Mouse (Mus musculus) hindbrain, embryonic 14.5 days (tissue): ENCODE results near the gene Prkag3. TPM values are rescaled to one million over a fixed set of nuclear protein-coding genes. Genes with fewer than 3 reads are reported as not detected.

ENCODE experiments used
- ATAC-seq: fragments of 200-750 bp; cut with Nextera tagmentation; 2 replicates; pipeline ENCODE4 v1.8.0; 2017; ENCODE audit warnings: moderate number of reproducible peaks, mild to moderate bottlenecking, moderate TSS enrichment, moderate library complexity; ENCODE audit not compliant: low FRiP score
- DNase-seq: peaks from one replicate; pipeline ENCODE4 v3.0.0-alpha.2; 2015; ENCODE audit warnings: low spot score
- H3K27ac ChIP-seq: fragments of 300-500 bp; sonication (generic); 2 replicates; pipeline ENCODE4 v1.5.1; 2014; ENCODE audit warnings: mild to moderate bottlenecking, moderate library complexity
- H3K27me3 ChIP-seq: fragments of 300-500 bp; sonication (generic); 2 replicates; pipeline ENCODE4 v1.6.1; 2014; ENCODE audit warnings: mild to moderate bottlenecking, low read length, mixed read lengths; ENCODE audit not compliant: control insufficient read depth, insufficient read depth
- H3K36me3 ChIP-seq: fragments of 300-500 bp; sonication (generic); replicated peaks from 2 replicates; pipeline ENCODE4 v1.6.1; 2014; ENCODE audit not compliant: control insufficient read depth, insufficient read depth
- H3K4me1 ChIP-seq: fragments of 300-500 bp; sonication (generic); replicated peaks from 2 replicates; pipeline ENCODE4 v1.6.1; 2014; ENCODE audit warnings: antibody characterized with exemption, low read length, mixed read lengths; ENCODE audit not compliant: control insufficient read depth, insufficient read depth
- H3K4me2 ChIP-seq: fragments of 300-500 bp; sonication (generic); replicated peaks from 2 replicates; pipeline ENCODE4 v1.6.1; 2014; ENCODE audit warnings: mild to moderate bottlenecking, moderate library complexity
- H3K4me3 ChIP-seq: fragments of 300-500 bp; sonication (generic); replicated peaks from 2 replicates; pipeline ENCODE4 v1.5.1; 2014; ENCODE audit warnings: mild to moderate bottlenecking, low read length
- H3K9ac ChIP-seq: fragments of 300-500 bp; sonication (generic); 2 replicates; pipeline ENCODE4 v1.6.1; 2014
- H3K9me3 ChIP-seq: fragments of 300-500 bp; sonication (generic); 2 replicates; pipeline ENCODE4 v1.6.1; 2016; ENCODE audit warnings: low read length; ENCODE audit not compliant: control insufficient read depth
- WGBS: fragments of 180-500 bp; shearing (Covaris S2); extraction: QIAGEN DNeasy Blood & Tissue Kit; methylation state at CpG from one replicate; pipeline ENCODE4 v1.1.7; 2014; 5-methylcytosine and 5-hydroxymethylcytosine counted together
- polyA plus RNA-seq: library from polyadenylated mRNA; unstranded; fragments of >200 nt; fragmentation: Nextera tagmentation; extraction: Ambion mirVana; gene quantifications from 2 replicates; pipeline ENCODE4 v1.2.1, GENCODE M21; 2014

Gene Prkag3
- polyA plus RNA-seq, 1 experiment from 2014 or later: not detected

DNA sequence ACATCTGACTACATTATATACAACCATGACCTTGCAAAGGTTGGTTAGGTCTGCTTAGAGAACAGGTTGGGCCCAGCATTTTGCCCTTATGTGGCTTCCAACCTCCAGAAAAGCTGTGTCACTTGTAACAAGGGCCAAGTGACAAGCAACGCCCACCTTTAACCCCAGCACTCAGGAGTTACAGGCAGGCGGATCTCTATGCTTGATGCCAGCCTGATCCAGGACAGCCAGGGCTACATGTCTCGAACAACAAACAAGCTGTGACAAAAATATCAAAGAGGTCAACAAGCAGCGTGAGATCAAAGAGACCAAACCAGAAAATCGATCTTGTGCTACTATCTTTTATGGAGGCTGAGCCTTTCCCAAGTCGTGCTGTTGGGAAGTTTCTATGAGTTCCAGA lies 27.4 kb downstream of the Prkag3 start:
- Histone ChIP-seq H3K27me3 (no peaks in the 10 kb centered on the region), H3K9ac (no peak overlapping the region), H3K4me2 (no peak overlapping the region), H3K27ac (no peak overlapping the region), H3K36me3 (no peaks in the 10 kb centered on the region), H3K9me3 (no peaks in the 10 kb centered on the region), H3K4me1 (no peaks in the 10 kb centered on the region), H3K4me3 (no peak overlapping the region)
- DNase-seq (no peak), ATAC-seq (no peak)
- 79% methylated on average over 6 of the region's 6 CpGs for whole genome bisulfite sequencing

DNA sequence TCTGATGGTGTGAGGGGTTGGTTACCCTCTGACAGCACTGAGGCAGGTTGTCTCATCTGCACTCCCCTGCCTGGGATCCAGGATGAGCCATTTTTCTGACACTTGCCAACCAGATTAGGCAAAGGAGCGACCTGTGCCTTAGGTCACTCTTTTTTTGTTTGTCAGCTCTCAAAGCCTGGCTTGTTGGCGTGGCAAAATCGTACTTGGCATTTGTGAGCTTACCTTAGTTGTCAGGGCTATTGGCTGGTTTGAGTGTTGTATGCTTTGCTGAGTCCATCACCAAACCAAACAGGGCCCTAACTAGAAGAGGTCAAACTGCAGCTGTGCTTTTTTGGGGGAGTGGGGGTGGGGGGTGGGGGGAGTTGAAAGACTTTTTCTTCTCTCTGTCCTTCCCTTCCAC lies 29.7 kb downstream of the Prkag3 start:
- Histone ChIP-seq H3K4me2 (no peak overlapping the region), H3K27me3 (no peaks in the 10 kb centered on the region), H3K4me3 (no peak overlapping the region), H3K36me3 (no peaks in the 10 kb centered on the region), H3K9ac (no peak overlapping the region), H3K9me3 (no peaks in the 10 kb centered on the region), H3K4me1 (no peaks in the 10 kb centered on the region), H3K27ac (no peak overlapping the region)
- ATAC-seq (no peak), DNase-seq (no peak)
- WGBS: 81% methylated on average over 3 of the region's 3 CpGs

DNA sequence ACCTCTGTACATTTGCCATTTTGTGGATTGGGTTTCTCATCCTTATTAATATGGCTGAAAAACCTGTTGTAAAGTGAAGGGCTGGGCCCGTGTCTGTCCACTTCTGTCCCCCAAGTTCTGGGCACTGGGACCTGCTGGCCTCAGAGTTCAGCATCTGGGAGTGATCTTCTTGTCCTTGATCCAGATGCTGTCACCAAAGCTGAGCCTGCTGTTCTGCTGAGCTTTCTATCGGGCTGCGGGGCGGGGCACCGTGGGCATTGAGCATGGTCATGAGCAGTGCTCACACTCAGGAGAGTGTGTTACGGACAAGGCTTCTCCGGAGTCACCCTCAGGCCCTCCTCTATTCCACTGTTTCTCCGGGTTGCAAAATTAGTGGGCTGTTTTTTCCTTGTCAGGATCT lies 30.9 kb downstream of the Prkag3 start:
- no peak for DNase-seq
- Histone ChIP-seq H3K36me3 (no peaks in the 10 kb centered on the region), H3K27ac (no peak overlapping the region), H3K27me3 (peaks cover 10% of the 10 kb centered on the region; the same call in 1 of the 2 replicates), H3K9me3 (no peaks in the 10 kb centered on the region), H3K4me3 (no peak overlapping the region), H3K4me2 (no peak overlapping the region), H3K9ac (no peak overlapping the region), H3K4me1 (peaks cover 6% of the 10 kb centered on the region)
- WGBS: 91% methylated on average over 8 of the region's 8 CpGs
- no peak for ATAC-seq

DNA sequence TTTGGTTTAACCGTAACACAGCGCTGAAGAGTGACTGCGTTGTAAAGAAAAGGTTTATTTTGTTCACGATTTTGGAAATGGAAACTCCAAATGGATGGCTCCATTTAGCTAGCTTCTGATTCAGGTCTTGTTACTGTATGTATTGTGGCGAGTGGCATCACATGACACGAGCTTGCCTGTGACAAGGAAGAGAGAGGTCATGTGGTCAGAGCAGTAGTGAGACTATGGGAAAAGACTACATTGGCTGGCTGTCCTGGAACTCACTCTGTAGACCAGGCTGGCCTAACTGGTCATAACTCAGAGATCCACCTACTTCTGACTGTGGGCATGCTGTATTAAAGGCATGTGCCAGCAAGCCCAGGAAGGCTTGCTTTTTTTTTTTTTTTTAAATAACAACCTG lies 33.1 kb downstream of the Prkag3 start:
- DNase-seq: no peak
- peaks cover 13% of the 10 kb centered on the region for H3K4me1 ChIP-seq
- H3K9me3 ChIP-seq: no peaks in the 10 kb centered on the region
- no peak for ATAC-seq
- 92% methylated on average over 6 of the region's 6 CpGs for WGBS
- H3K4me3 ChIP-seq: no peak overlapping the region
- no peak overlapping the region for H3K27ac ChIP-seq
- H3K27me3 ChIP-seq: peaks cover 18% of the 10 kb centered on the region; the same call in 1 of the 2 replicates
- H3K4me2 ChIP-seq: no peak overlapping the region
- no peaks in the 10 kb centered on the region for H3K36me3 ChIP-seq
- H3K9ac ChIP-seq: no peak overlapping the region

DNA sequence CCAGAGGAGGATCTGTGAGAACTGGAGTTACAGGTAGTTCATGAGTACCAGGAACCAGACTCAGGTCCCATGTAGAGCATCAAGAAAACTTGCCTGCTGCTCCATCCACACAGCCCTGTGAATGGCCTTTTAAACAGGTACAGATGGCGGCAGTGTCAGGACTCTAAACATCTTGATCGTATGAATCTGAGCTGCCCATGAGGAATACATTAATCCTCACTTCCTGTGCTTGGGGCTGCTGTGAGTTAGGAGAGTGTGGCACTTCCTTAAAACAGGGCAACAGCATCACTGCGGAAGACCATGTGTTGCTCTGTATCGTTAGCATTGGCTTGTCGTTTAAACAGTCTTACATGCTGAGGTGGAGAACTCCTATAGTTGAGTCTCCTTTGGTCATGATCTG lies 33.6 kb downstream of the Prkag3 start:
- WGBS: 88% methylated on average over 5 of the region's 5 CpGs
- no peak for DNase-seq

DNA sequence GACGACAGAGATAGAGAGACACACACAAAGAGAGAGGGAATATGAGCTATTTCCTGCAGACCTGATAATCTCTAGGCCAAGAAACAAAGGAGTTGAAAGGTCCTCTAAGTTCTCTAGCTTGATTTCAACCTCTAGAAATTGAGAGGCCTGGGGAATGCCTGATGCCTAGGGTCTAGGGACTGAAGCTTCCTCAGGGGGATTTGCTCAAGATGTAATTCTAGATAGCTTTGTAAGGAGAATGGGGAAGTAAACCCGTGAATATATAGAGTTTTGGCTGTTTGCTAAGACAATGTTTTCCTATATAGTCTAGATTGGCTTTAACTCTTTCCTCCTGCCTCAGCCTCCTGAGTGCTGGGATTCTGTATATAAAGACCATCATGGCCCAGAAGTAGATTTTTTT lies 34.1 kb downstream of the Prkag3 start:
- H3K9ac ChIP-seq: no peak overlapping the region
- ATAC-seq: no peak
- no peaks in the 10 kb centered on the region for H3K36me3 ChIP-seq
- 71% methylated on average over 2 of the region's 2 CpGs for WGBS
- no peak overlapping the region for H3K4me2 ChIP-seq
- peaks cover 13% of the 10 kb centered on the region for H3K4me1 ChIP-seq
- H3K4me3 ChIP-seq: no peak overlapping the region
- no peak overlapping the region for H3K27ac ChIP-seq
- no peak for DNase-seq
- H3K27me3 ChIP-seq: peaks cover 18% of the 10 kb centered on the region; the same call in 1 of the 2 replicates
- H3K9me3 ChIP-seq: no peaks in the 10 kb centered on the region

More for the DNA sequence above, 33.6 kb downstream of the Prkag3 start:
- H3K4me1 ChIP-seq: peaks cover 13% of the 10 kb centered on the region
- ATAC-seq: no peak
- no peaks in the 10 kb centered on the region for H3K9me3 ChIP-seq
- no peak overlapping the region for H3K27ac ChIP-seq
- peaks cover 18% of the 10 kb centered on the region; the same call in 1 of the 2 replicates for H3K27me3 ChIP-seq
- no peaks in the 10 kb centered on the region for H3K36me3 ChIP-seq
- H3K9ac ChIP-seq: no peak overlapping the region
- no peak overlapping the region for H3K4me3 ChIP-seq
- no peak overlapping the region for H3K4me2 ChIP-seq

DNA sequence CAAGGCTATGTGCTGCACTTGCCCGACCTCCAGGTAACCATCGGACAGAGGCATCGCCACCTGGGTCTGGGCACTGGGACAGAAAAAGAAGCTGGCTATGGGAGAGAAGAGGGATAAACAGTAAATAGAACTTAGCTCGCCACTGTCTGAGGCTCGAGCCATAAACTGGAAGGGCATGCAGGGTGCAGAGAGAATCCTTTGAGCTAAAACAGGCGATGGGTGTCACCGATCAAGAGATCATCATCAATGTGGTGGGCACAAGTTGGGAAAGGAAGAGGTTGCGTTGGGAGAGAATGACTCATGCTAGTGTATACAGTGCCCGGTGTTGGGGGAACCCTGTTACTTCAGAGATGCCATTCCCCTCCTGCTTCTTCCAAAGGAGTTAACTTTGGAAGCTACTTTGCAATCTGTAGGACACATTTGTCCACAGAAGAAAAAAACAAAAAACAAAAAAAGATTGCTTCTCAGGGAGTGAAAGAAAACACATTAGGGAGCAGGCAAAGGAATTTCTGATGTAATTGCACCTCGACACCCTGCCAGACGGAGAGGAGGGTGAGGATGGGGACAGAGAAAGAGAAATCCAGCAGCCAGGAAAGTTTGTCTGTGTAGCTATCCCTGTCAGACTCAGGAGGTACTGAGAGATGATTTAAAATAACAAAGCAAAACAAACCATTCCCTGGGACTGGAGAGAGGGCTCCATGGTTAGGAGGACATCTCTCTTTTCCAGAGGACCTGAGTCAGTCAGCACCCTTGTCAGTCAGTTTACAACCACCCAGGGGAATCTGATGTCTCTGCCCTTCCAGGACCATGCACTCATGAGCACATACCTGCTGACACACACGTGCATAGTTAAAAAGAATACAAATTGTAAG lies 34.9 kb downstream of the Prkag3 start:
- no peak for ATAC-seq

DNA sequence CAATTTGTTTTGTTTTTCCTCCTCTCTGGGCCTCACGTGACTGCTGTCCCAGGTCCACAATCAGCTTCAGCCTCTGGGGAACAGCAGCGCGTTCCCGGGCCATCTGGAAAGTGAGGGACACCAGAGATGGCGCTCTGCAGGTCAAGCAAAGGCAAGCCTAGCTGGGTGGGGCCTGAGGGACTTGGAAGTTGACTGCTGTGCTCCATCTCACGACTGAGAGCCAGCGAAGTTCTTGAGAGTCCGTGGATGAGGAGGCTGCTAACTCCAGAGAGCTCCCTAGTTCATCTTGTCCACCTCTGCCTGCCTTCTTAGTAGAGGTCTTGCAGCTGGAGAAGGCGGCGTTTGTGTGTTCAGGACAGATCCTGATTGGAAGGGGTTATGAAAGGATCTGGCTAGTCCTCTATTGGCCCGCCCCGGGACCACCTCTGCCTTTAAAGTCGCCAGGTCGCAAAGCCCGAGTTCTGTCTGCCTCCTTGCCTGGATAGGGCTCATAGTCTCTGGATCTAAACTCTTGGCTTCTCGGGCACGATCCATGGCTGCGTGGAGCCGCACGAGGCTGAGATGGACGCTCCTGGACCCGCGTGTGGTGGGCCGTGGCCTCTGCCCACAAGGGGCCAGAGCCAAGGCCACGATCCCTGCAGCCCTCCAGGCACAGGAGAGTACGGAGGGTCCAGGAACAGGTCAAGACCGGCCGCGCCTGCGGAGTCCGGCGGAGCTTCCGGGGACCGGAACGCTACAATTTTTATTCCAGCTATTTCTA lies 35.7 kb downstream of the Prkag3 start, which contains the start of gene Cyp27a1:
TSS of gene Cyp27a1 (plus strand) at position 476 of the 760 bp plus-strand sequence.
- no peaks in the 10 kb centered on the region for H3K9me3 ChIP-seq
- H3K36me3 ChIP-seq: no peaks in the 10 kb centered on the region
- H3K27me3 ChIP-seq: peaks cover 18% of the 10 kb centered on the region; the same call in 1 of the 2 replicates
- peak within 1 kb of the TSS; percentile 55 for H3K9ac ChIP-seq
- DNase-seq (no peak), ATAC-seq (peak; percentile 34; the same call in 1 of the 2 replicates)
- no peak within 1 kb of the TSS for H3K27ac ChIP-seq
- WGBS: 5% methylated on average over 35 of the region's 35 CpGs
- H3K4me3 ChIP-seq: peak within 1 kb of the TSS; percentile 38
- H3K4me1 ChIP-seq: peaks cover 13% of the 10 kb centered on the region
- H3K4me2 ChIP-seq: peak within 1 kb of the TSS; percentile 84

More for the DNA sequence above, 34.9 kb downstream of the Prkag3 start:
- H3K27me3 ChIP-seq: peaks cover 18% of the 10 kb centered on the region; the same call in 1 of the 2 replicates
- WGBS: 33% methylated on average over 12 of the region's 12 CpGs
- peak overlapping the region; percentile 55 for H3K9ac ChIP-seq
- H3K36me3 ChIP-seq: no peaks in the 10 kb centered on the region
- DNase-seq: no peak
- no peaks in the 10 kb centered on the region for H3K9me3 ChIP-seq
- no peak overlapping the region for H3K27ac ChIP-seq
- H3K4me3 ChIP-seq: peak overlapping the region; percentile 38
- peak overlapping the region; percentile 84 for H3K4me2 ChIP-seq
- H3K4me1 ChIP-seq: peaks cover 13% of the 10 kb centered on the region

DNA sequence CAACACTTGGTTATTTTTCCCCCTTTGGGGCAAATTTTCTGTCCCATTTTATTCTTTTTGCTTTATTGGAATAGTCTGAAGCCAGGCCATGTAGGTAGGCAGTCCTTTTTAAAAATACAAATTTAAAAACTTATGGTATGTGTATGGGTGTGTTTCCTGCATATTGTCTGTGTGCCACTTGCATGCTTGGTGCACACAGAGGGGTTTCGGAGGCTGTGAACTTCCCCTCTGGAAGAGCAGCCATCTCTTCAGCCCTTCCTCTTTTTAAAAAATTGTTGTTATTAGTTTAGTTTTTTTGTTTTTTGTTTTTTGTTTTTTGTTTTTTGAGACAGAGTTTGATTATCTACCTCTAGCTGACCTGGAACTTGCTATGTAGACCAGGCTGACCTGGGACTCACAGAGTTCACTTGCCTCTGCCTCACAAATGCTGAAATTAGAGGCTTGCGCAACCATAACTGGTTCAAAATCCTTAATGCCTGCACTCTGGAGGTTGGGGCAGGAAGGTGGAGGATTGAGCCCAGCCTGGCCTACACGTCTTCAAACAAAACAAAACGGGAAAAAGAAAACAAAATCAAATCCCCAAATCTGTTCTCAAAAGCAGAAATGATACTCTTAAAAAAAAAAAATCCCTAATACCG lies 36.4 kb downstream of the Prkag3 start:
- no peak overlapping the region for H3K27ac ChIP-seq
- no peak for DNase-seq
- WGBS: 39% methylated on average over 5 of the region's 5 CpGs
- H3K4me3 ChIP-seq: peak overlapping the region; percentile 38; the same call in 1 of the 2 replicates
- peak overlapping the region; percentile 84 for H3K4me2 ChIP-seq
- peaks cover 18% of the 10 kb centered on the region; the same call in 1 of the 2 replicates for H3K27me3 ChIP-seq
- no peaks in the 10 kb centered on the region for H3K9me3 ChIP-seq
- no peak overlapping the region for H3K9ac ChIP-seq
- ATAC-seq: no peak
- H3K36me3 ChIP-seq: no peaks in the 10 kb centered on the region
- H3K4me1 ChIP-seq: peaks cover 13% of the 10 kb centered on the region
